Mouse (Mus musculus) hindbrain, embryonic 16.5 days (tissue): ENCODE results near the gene Mal. TPM values are rescaled to one million over a fixed set of nuclear protein-coding genes. Genes with fewer than 3 reads are reported as not detected.

Source experiments
- ATAC-seq: fragments of 200-750 bp; cut with Nextera tagmentation; 2 replicates; pipeline ENCODE4 v1.8.0; 2017; ENCODE audit warnings: moderate TSS enrichment, moderate library complexity
- H3K27ac ChIP-seq: fragments of 300-500 bp; sonication (generic); 2 replicates; pipeline ENCODE4 v1.5.1; 2014; ENCODE audit warnings: low read depth, mild to moderate bottlenecking, control low read depth, low read length, moderate library complexity
- H3K27me3 ChIP-seq: fragments of 300-500 bp; sonication (generic); replicated peaks from 2 replicates; pipeline ENCODE4 v1.6.1; 2014; ENCODE audit warnings: low read length; ENCODE audit not compliant: control insufficient read depth, insufficient read depth
- H3K36me3 ChIP-seq: fragments of 300-500 bp; sonication (generic); 2 replicates; pipeline ENCODE4 v1.6.1; 2014; ENCODE audit warnings: mild to moderate bottlenecking, low read length, moderate library complexity, mixed read lengths; ENCODE audit not compliant: control insufficient read depth, insufficient read depth
- H3K4me1 ChIP-seq: fragments of 300-500 bp; sonication (generic); 2 replicates; pipeline ENCODE4 v1.6.1; 2014; ENCODE audit warnings: low read depth, low read length; ENCODE audit not compliant: control insufficient read depth, insufficient read depth
- H3K4me2 ChIP-seq: fragments of 300-500 bp; sonication (generic); 2 replicates; pipeline ENCODE4 v1.6.1; 2014; ENCODE audit warnings: mild to moderate bottlenecking, low read length, control low read depth, moderate library complexity
- H3K4me3 ChIP-seq: fragments of 300-500 bp; sonication (generic); 2 replicates; pipeline ENCODE4 v1.5.1; 2014; ENCODE audit warnings: mild to moderate bottlenecking, low read length, control low read depth, moderate library complexity
- H3K9ac ChIP-seq: fragments of 300-500 bp; sonication (generic); 2 replicates; pipeline ENCODE4 v1.6.1; 2014; ENCODE audit warnings: low read depth, mild to moderate bottlenecking, control low read depth, low read length, moderate library complexity
- H3K9me3 ChIP-seq: fragments of 300-500 bp; sonication (generic); 2 replicates; pipeline ENCODE4 v1.6.1; 2014; ENCODE audit warnings: mild to moderate bottlenecking, low read length, moderate library complexity; ENCODE audit not compliant: control insufficient read depth
- WGBS: fragments of 180-500 bp; shearing (Covaris S2); extraction: QIAGEN DNeasy Blood & Tissue Kit; methylation state at CpG from one replicate; pipeline ENCODE4 v1.1.7; 2014; 5-methylcytosine and 5-hydroxymethylcytosine counted together
- polyA plus RNA-seq: library from polyadenylated mRNA; unstranded; fragments of >200 nt; fragmentation: Nextera tagmentation; extraction: Ambion mirVana; gene quantifications from 2 replicates; pipeline ENCODE4 v1.2.1, GENCODE M21; 2015

The Mal gene
- 3.7 and 3.8 TPM in 2 replicates for polyA plus RNA-seq

GRCm38 (mm10) chr2:127656086-127656720, at the start of gene Mal:
Gene Mal (minus strand): TSS chr2:127656695.
- Histone ChIP-seq H3K27ac (no peak within 1 kb of the TSS), H3K4me3 (peak within 1 kb of the TSS; percentile 44), H3K4me1 (peaks cover 9% of the 10 kb centered on the region; the same call in 1 of the 2 replicates), H3K27me3 (peaks cover 27% of the 10 kb centered on the region), H3K4me2 (peak within 1 kb of the TSS; percentile 77), H3K9ac (peak within 1 kb of the TSS; percentile 36), H3K9me3 (no peaks in the 10 kb centered on the region), H3K36me3 (no peaks in the 10 kb centered on the region)
- peak; percentile 52; the same call in 1 of the 2 replicates for ATAC-seq
- WGBS: under 1% methylated on average over 39 of the region's 43 CpGs

GRCm38 (mm10) chr2:127705267-127705666, 48.8 kb upstream of the Mal start:
- Histone ChIP-seq H3K27ac (no peak overlapping the region), H3K4me2 (no peak overlapping the region), H3K9me3 (no peaks in the 10 kb centered on the region), H3K36me3 (no peaks in the 10 kb centered on the region), H3K27me3 (no peaks in the 10 kb centered on the region), H3K4me3 (no peak overlapping the region), H3K9ac (no peak overlapping the region), H3K4me1 (no peaks in the 10 kb centered on the region)
- 76% methylated on average over 6 of the region's 6 CpGs for WGBS
- ATAC-seq: no peak

- Histone ChIP-seq H3K9ac (no peak overlapping the region), H3K4me1 (no peaks in the 10 kb centered on the region), H3K36me3 (no peaks in the 10 kb centered on the region), H3K4me2 (no peak overlapping the region), H3K27me3 (no peaks in the 10 kb centered on the region), H3K4me3 (no peak overlapping the region), H3K27ac (no peak overlapping the region), H3K9me3 (no peaks in the 10 kb centered on the region)
- WGBS: 87% methylated on average over 4 of the region's 4 CpGs
- ATAC-seq: no peak
These were observed 32.7 kb upstream of the Mal start for GRCm38 (mm10) chr2:127689239-127689638.

GRCm38 (mm10) chr2:127683687-127684331, 27.3 kb upstream of the Mal start:
- H3K4me3 ChIP-seq: no peak overlapping the region
- no peaks in the 10 kb centered on the region for H3K36me3 ChIP-seq
- H3K27ac ChIP-seq: no peak overlapping the region
- WGBS: 39% methylated on average over 12 of the region's 12 CpGs
- H3K4me1 ChIP-seq: no peaks in the 10 kb centered on the region
- H3K9ac ChIP-seq: no peak overlapping the region
- H3K4me2 ChIP-seq: peak overlapping the region; percentile 32; the same call in 1 of the 2 replicates
- peak; percentile 92 for ATAC-seq
- H3K9me3 ChIP-seq: no peaks in the 10 kb centered on the region
- H3K27me3 ChIP-seq: no peaks in the 10 kb centered on the region

- Histone ChIP-seq H3K9me3 (no peaks in the 10 kb centered on the region), H3K27ac (no peak overlapping the region), H3K27me3 (no peaks in the 10 kb centered on the region), H3K4me1 (no peaks in the 10 kb centered on the region), H3K36me3 (no peaks in the 10 kb centered on the region), H3K4me3 (no peak overlapping the region), H3K9ac (no peak overlapping the region), H3K4me2 (no peak overlapping the region)
- WGBS: 13% methylated on average over 2 of the region's 2 CpGs
- no peak for ATAC-seq
These were observed 11.5 kb upstream of the Mal start for GRCm38 (mm10) chr2:127667843-127668506.

- no peak overlapping the region for H3K9ac ChIP-seq
- no peak overlapping the region for H3K4me2 ChIP-seq
- no peak overlapping the region for H3K4me3 ChIP-seq
- no peak overlapping the region for H3K27ac ChIP-seq
- H3K9me3 ChIP-seq: no peaks in the 10 kb centered on the region
- H3K27me3 ChIP-seq: no peaks in the 10 kb centered on the region
- no peaks in the 10 kb centered on the region for H3K4me1 ChIP-seq
- ATAC-seq: no peak
- H3K36me3 ChIP-seq: no peaks in the 10 kb centered on the region
These were observed 10.5 kb upstream of the Mal start for GRCm38 (mm10) chr2:127667015-127667414.

GRCm38 (mm10) chr2:127662708-127663107, 6.2 kb upstream of the Mal start:
- no peaks in the 10 kb centered on the region for H3K36me3 ChIP-seq
- no peaks in the 10 kb centered on the region for H3K9me3 ChIP-seq
- no peak overlapping the region for H3K27ac ChIP-seq
- 100% methylated on average over 1 of the region's 2 CpGs for WGBS
- no peaks in the 10 kb centered on the region for H3K4me1 ChIP-seq
- H3K4me2 ChIP-seq: no peak overlapping the region
- peaks cover 4% of the 10 kb centered on the region for H3K27me3 ChIP-seq
- H3K4me3 ChIP-seq: no peak overlapping the region
- ATAC-seq: no peak
- no peak overlapping the region for H3K9ac ChIP-seq

GRCm38 (mm10) chr2:127655419-127655818, 1.1 kb downstream of the Mal start:
- Histone ChIP-seq H3K4me1 (peaks cover 9% of the 10 kb centered on the region; the same call in 1 of the 2 replicates), H3K9ac (no peak overlapping the region), H3K27ac (no peak overlapping the region), H3K27me3 (peaks cover 27% of the 10 kb centered on the region), H3K4me2 (peak overlapping the region; percentile 77), H3K9me3 (no peaks in the 10 kb centered on the region), H3K4me3 (peak overlapping the region; percentile 44), H3K36me3 (no peaks in the 10 kb centered on the region)
- ATAC-seq: no peak
- WGBS: 6% methylated on average over 8 of the region's 9 CpGs

- WGBS: 27% methylated on average over 3 of the region's 3 CpGs
- peaks cover 27% of the 10 kb centered on the region for H3K27me3 ChIP-seq
- H3K27ac ChIP-seq: no peak overlapping the region
- no peak overlapping the region for H3K4me3 ChIP-seq
- ATAC-seq: no peak
- H3K9ac ChIP-seq: no peak overlapping the region
- no peak overlapping the region for H3K4me2 ChIP-seq
- no peaks in the 10 kb centered on the region for H3K9me3 ChIP-seq
- no peaks in the 10 kb centered on the region for H3K36me3 ChIP-seq
- H3K4me1 ChIP-seq: peaks cover 9% of the 10 kb centered on the region; the same call in 1 of the 2 replicates
These were observed 1.7 kb downstream of the Mal start for GRCm38 (mm10) chr2:127654786-127655185.
